Mouse (Mus musculus) erythroblast, embryonic 14.5 days (primary cell): ENCODE measurements around the gene Plekha5.

ENCODE experiments used
- GATA1 ChIP-seq: IDR thresholded peaks from 2 replicates; pipeline ENCODE4 v1.6.1; 2012; ENCODE audit warnings: low read length, inconsistent platforms, mixed read lengths
- TAL1 ChIP-seq: IDR thresholded peaks from 3 replicates; pipeline ENCODE4 v1.6.1; 2012; ENCODE audit warnings: low read length, inconsistent platforms, mixed read lengths

GRCm38 (mm10) chr6:140507605-140508004 is 83.8 kb downstream of the Plekha5 start:
- TF ChIP-seq GATA1 (no peak), TAL1 (no peak)
